Mouse (Mus musculus) intestine, postnatal 0 days (tissue): ENCODE measurements at regions not wholly inside any gene's neighbourhood (a gene's known extent, or its start where the extent isn't known, plus 50 kb on each side); places are given as distances from the start of the nearest gene placed in this dataset.

Experiments
- ATAC-seq: fragments of 200-750 bp; cut with Nextera tagmentation; 2 replicates; pipeline ENCODE4 v1.8.0; 2017; ENCODE audit warnings: mild to moderate bottlenecking, moderate TSS enrichment, moderate library complexity
- H3K27ac ChIP-seq: fragments of 300-500 bp; sonication (generic); 2 replicates; pipeline ENCODE4 v1.5.1; 2014; ENCODE audit warnings: mild to moderate bottlenecking, low read depth, low read length, moderate library complexity
- H3K27me3 ChIP-seq: fragments of 300-500 bp; sonication (generic); replicated peaks from 2 replicates; pipeline ENCODE4 v1.6.1; 2014; ENCODE audit warnings: low read length, mixed read lengths; ENCODE audit not compliant: control insufficient read depth, insufficient read depth
- H3K36me3 ChIP-seq: fragments of 300-500 bp; sonication (generic); 2 replicates; pipeline ENCODE4 v1.6.1; 2014; ENCODE audit warnings: mild to moderate bottlenecking, moderate library complexity; ENCODE audit not compliant: control insufficient read depth, insufficient read depth
- H3K4me1 ChIP-seq: fragments of 300-500 bp; sonication (generic); replicated peaks from 2 replicates; pipeline ENCODE4 v1.6.1; 2014; ENCODE audit warnings: antibody characterized with exemption, low read length, mixed read lengths; ENCODE audit not compliant: control insufficient read depth, insufficient read depth
- H3K4me2 ChIP-seq: fragments of 300-500 bp; sonication (generic); replicated peaks from 2 replicates; pipeline ENCODE4 v1.6.1; 2014; ENCODE audit warnings: low read depth, mild to moderate bottlenecking, moderate library complexity
- H3K4me3 ChIP-seq: fragments of 300-500 bp; sonication (generic); 2 replicates; pipeline ENCODE4 v1.5.1; 2014; ENCODE audit warnings: low read depth, low read length
- H3K9ac ChIP-seq: fragments of 300-500 bp; sonication (generic); 2 replicates; pipeline ENCODE4 v1.6.1; 2014; ENCODE audit warnings: mild to moderate bottlenecking, low read depth, low read length
- H3K9me3 ChIP-seq: fragments of 300-500 bp; sonication (generic); 2 replicates; pipeline ENCODE4 v1.6.1; 2016; ENCODE audit warnings: mixed run types; ENCODE audit not compliant: control insufficient read depth
- CTCF ChIP-seq: sonication (generic); IDR thresholded peaks from 2 replicates; pipeline ENCODE4 v1.5.1; 2016; ENCODE audit warnings: low read depth, mild to moderate bottlenecking, control low read depth, antibody characterized with exemption, moderate library complexity
- WGBS: fragments of 180-500 bp; shearing (Covaris S2); extraction: QIAGEN DNeasy Blood & Tissue Kit; methylation state at CpG from one replicate; pipeline ENCODE4 v1.1.7; 2014; 5-methylcytosine and 5-hydroxymethylcytosine counted together

GRCm38 (mm10) chr10:125786197-125786879 is 179.6 kb upstream of the Lrig3 start:
- H3K4me3 ChIP-seq, result peak overlapping the region; percentile 11; the same call in 1 of the 2 replicates
- ATAC-seq, result no peak; the same call in 1 of the 2 replicates
- H3K9me3 ChIP-seq, result no peaks in the 10 kb centered on the region
- peaks cover 4% of the 10 kb centered on the region; the same call in 1 of the 2 replicates for H3K4me1 ChIP-seq
- H3K27ac ChIP-seq, result peak overlapping the region; percentile 30; the same call in 1 of the 2 replicates
- no peaks in the 10 kb centered on the region for H3K27me3 ChIP-seq
- H3K9ac ChIP-seq, result no peak overlapping the region
- no peak for TF ChIP-seq CTCF
- H3K36me3 ChIP-seq, result no peaks in the 10 kb centered on the region
- WGBS, result 20% methylated on average over 10 of the region's 10 CpGs
- peak overlapping the region; percentile 49 for H3K4me2 ChIP-seq

DNA sequence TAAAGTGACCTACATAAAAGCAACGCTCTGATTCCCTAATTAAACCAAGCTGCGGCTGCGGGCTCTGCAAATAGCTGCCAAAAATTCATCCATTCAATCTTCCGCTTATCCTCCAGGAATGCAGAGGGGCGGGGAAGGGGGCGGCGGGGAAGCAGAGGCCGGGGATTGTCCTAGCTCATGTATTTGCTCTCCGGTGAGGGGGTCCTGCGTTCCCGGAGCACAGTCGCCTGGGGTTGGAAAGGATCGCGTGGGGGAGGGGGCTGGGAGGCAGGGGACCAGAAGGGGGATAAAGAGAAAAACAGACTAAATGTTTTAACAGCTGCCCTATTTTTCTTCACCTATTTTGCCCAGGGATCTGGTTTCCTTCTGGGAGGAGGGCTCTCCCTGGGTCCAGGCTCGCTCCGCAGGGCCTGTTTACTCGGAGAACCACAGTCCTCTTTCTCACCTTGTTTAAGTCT is 179.1 kb upstream of the Lrig3 start:
- Histone ChIP-seq H3K36me3 (no peaks in the 10 kb centered on the region), H3K27ac (peak overlapping the region; percentile 28; the same call in 1 of the 2 replicates), H3K4me2 (peak overlapping the region; percentile 49), H3K9me3 (no peaks in the 10 kb centered on the region), H3K27me3 (no peaks in the 10 kb centered on the region), H3K9ac (no peak overlapping the region), H3K4me3 (peak overlapping the region; percentile 11; the same call in 1 of the 2 replicates), H3K4me1 (peaks cover 4% of the 10 kb centered on the region; the same call in 1 of the 2 replicates)
- no peak for TF ChIP-seq CTCF
- ATAC-seq, result no peak
- 28% methylated on average over 17 of the region's 17 CpGs for WGBS

GRCm38 (mm10) chr10:125787441-125788060 is 178.4 kb upstream of the Lrig3 start:
- Histone ChIP-seq H3K4me2 (peak overlapping the region; percentile 49), H3K4me3 (0 out of 2 replicates have a peak overlapping the region, but pooled peaks have one; percentile 11), H3K36me3 (no peaks in the 10 kb centered on the region), H3K9me3 (no peaks in the 10 kb centered on the region), H3K27me3 (no peaks in the 10 kb centered on the region), H3K9ac (no peak overlapping the region), H3K27ac (0 out of 2 replicates have a peak overlapping the region, but pooled peaks have one; percentile 28), H3K4me1 (peaks cover 4% of the 10 kb centered on the region; the same call in 1 of the 2 replicates)
- 46% methylated on average over 19 of the region's 19 CpGs for WGBS
- ATAC-seq, result no peak
- no peak for TF ChIP-seq CTCF

- Histone ChIP-seq H3K27me3 (no peaks in the 10 kb centered on the region), H3K4me2 (no peak overlapping the region), H3K4me3 (no peak overlapping the region), H3K9me3 (no peaks in the 10 kb centered on the region), H3K27ac (no peak overlapping the region), H3K9ac (no peak overlapping the region), H3K36me3 (no peaks in the 10 kb centered on the region), H3K4me1 (peaks cover 4% of the 10 kb centered on the region; the same call in 1 of the 2 replicates)
- 94% methylated on average over 2 of the region's 2 CpGs for WGBS
- TF ChIP-seq CTCF, result peak; percentile 62
- no peak for ATAC-seq
Measured at GRCm38 (mm10) chr10:125788262-125788661, 177.7 kb upstream of the Lrig3 start.

DNA sequence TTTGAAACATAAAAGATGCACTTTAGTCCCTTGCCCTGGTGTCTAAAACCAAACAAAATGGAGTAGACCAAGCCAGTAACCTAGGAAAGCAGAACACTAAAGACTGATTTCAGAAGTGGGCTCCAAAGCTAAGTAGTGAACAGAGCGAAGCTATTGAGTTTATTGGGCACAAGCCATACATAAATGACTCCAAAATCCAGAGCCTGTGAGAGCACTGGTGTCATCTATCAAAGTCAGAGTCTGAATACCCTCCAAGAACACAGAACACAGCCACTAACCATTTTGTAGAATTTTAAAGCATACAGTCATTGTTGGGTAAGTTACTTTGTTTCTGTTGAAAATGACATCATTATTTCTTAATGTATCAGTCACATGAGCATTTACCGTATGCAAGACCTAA is 175.0 kb upstream of the Lrig3 start:
- Histone ChIP-seq H3K27ac (no peak overlapping the region), H3K36me3 (no peaks in the 10 kb centered on the region), H3K4me2 (no peak overlapping the region), H3K9ac (no peak overlapping the region), H3K9me3 (no peaks in the 10 kb centered on the region), H3K4me3 (no peak overlapping the region), H3K4me1 (peaks cover 1% of the 10 kb centered on the region; the same call in 1 of the 2 replicates), H3K27me3 (no peaks in the 10 kb centered on the region)
- ATAC-seq, result no peak
- WGBS, result 85% methylated on average over 2 of the region's 2 CpGs
- TF ChIP-seq CTCF, result no peak

- Histone ChIP-seq H3K4me2 (no peak overlapping the region), H3K27ac (no peak overlapping the region), H3K4me3 (no peak overlapping the region), H3K9ac (no peak overlapping the region), H3K27me3 (no peaks in the 10 kb centered on the region), H3K9me3 (no peaks in the 10 kb centered on the region), H3K4me1 (no peaks in the 10 kb centered on the region), H3K36me3 (no peaks in the 10 kb centered on the region)
- TF ChIP-seq CTCF, result no peak
- no peak for ATAC-seq
- WGBS, result 80% methylated on average over 2 of the region's 2 CpGs
Measured at GRCm38 (mm10) chr10:125794504-125794903, 171.5 kb upstream of the Lrig3 start.
